Mouse (Mus musculus) erythroblast, embryonic 14.5 days (primary cell): Measurements from ENCODE around the gene Defb36.

ENCODE experiments used
- GATA1 ChIP-seq: IDR thresholded peaks from 2 replicates; pipeline ENCODE4 v1.6.1; 2012; ENCODE audit warnings: low read length, inconsistent platforms, mixed read lengths
- TAL1 ChIP-seq: IDR thresholded peaks from 3 replicates; pipeline ENCODE4 v1.6.1; 2012; ENCODE audit warnings: low read length, inconsistent platforms, mixed read lengths

- no peak for TF ChIP-seq GATA1
- no peak for TF ChIP-seq TAL1
Measured at GRCm38 (mm10) chr2:152629904-152630303, 25.8 kb downstream of the Defb36 start.
